Mouse (Mus musculus) neural tube, embryonic 12.5 days (tissue): ENCODE data around the gene Irf2. TPM values are rescaled to one million over a fixed set of nuclear protein-coding genes. Genes with fewer than 3 reads are reported as not detected.

Experiments
- ATAC-seq: fragments of 200-750 bp; cut with Nextera tagmentation; 2 replicates; pipeline ENCODE4 v1.8.0; 2017; ENCODE audit warnings: low read depth, mild to moderate bottlenecking, moderate TSS enrichment, moderate library complexity; ENCODE audit not compliant: low FRiP score
- H3K27ac ChIP-seq: fragments of 300-500 bp; sonication (generic); 2 replicates; pipeline ENCODE4 v1.5.1; 2016
- H3K27me3 ChIP-seq: fragments of 300-500 bp; sonication (generic); replicated peaks from 2 replicates; pipeline ENCODE4 v1.6.1; 2016; ENCODE audit warnings: mild to moderate bottlenecking
- H3K36me3 ChIP-seq: fragments of 300-500 bp; sonication (generic); 2 replicates; pipeline ENCODE4 v1.6.1; 2016; ENCODE audit warnings: mild to moderate bottlenecking
- H3K4me1 ChIP-seq: fragments of 300-500 bp; sonication (generic); 2 replicates; pipeline ENCODE4 v1.6.1; 2016
- H3K4me2 ChIP-seq: fragments of 300-500 bp; sonication (generic); replicated peaks from 2 replicates; pipeline ENCODE4 v1.6.1; 2016; ENCODE audit warnings: mild to moderate bottlenecking
- H3K4me3 ChIP-seq: fragments of 300-500 bp; sonication (generic); 2 replicates; pipeline ENCODE4 v1.5.1; 2016
- H3K9ac ChIP-seq: fragments of 300-500 bp; sonication (generic); 2 replicates; pipeline ENCODE4 v1.6.1; 2016; ENCODE audit warnings: mild to moderate bottlenecking
- H3K9me3 ChIP-seq: fragments of 300-500 bp; sonication (generic); 2 replicates; pipeline ENCODE4 v1.6.1; 2016; ENCODE audit warnings: mild to moderate bottlenecking
- WGBS: fragments of 180-500 bp; shearing (Covaris S2); methylation state at CpG from one replicate; pipeline ENCODE4 v1.1.7; 2016; 5-methylcytosine and 5-hydroxymethylcytosine counted together
- polyA plus RNA-seq: library from polyadenylated mRNA; unstranded; fragments of >200 nt; fragmentation: Nextera tagmentation; extraction: Ambion mirVana; gene quantifications from 2 replicates; pipeline ENCODE4 v1.2.1, GENCODE M21; 2016

Gene Irf2
- polyA plus RNA-seq, 1 experiment from 2014 or later, result 11.7 TPM

DNA sequence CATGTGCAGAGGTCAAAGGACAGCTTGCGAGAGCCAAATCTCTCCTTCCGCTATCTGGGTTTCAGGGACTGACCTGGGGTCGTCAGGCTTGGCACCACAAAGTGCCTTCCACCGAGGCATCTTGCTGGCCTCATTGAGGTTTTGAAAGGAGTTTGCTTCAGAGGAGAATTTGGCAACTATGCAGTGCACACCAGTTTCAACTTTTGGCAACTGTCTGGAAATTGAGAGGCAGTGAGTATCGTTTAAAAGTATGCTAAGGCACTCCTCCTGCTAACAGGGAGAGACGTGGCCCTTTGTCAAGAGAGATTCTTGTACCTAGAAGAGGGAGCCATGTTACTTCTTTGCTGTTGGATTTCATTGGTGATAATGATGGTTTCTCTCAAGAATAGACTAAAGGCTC is 21.9 kb downstream of the Irf2 start:
- H3K27ac ChIP-seq, result no peak overlapping the region
- H3K4me1 ChIP-seq, result no peaks in the 10 kb centered on the region; the same call in 1 of the 2 replicates
- H3K36me3 ChIP-seq, result no peaks in the 10 kb centered on the region
- 89% methylated on average over 6 of the region's 6 CpGs for WGBS
- H3K27me3 ChIP-seq, result no peaks in the 10 kb centered on the region
- no peak for ATAC-seq
- H3K9ac ChIP-seq, result no peak overlapping the region
- no peak overlapping the region for H3K4me3 ChIP-seq
- no peak overlapping the region for H3K4me2 ChIP-seq
- H3K9me3 ChIP-seq, result no peaks in the 10 kb centered on the region

DNA sequence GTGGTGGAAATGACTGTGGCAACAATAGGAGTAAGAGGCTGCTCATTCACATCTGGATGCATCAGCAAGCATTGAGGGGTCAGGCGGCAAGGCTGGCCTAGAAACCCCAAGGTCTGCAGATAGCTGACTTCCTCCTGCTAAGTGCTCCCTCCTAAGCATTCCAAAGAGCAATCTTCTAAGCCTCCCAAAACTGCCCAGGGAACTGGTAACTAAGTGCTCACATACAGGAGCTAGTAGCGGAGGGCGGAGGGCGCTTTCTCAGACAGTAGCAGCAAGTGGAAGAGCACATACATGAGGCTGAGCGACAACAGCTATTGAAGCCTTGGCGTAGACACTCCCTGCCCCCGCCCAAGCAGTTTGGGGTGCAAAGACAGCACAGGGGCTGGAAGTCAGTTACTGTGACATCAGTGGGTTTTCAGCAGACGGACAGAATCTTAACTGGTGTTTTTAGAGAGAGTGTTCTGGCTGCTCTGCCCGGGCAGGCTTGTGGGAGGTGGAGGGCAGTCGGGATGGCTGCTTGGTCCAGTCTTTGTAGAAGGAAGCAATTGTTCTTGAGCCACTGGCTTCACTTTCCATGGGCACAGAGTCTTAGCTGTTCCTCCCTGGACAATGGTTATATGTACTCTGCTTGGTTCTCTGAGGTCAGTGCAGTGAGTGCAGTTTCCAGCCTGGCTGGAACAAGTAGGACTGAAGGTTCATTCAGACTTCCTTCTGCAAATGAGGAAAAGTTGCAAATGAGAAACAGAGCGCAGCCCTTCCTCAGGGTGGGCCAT is 30.1 kb downstream of the Irf2 start:
- Histone ChIP-seq H3K4me3 (no peak overlapping the region), H3K27ac (no peak overlapping the region), H3K4me2 (no peak overlapping the region), H3K9me3 (no peaks in the 10 kb centered on the region; the same call in 1 of the 2 replicates), H3K4me1 (peaks cover 21% of the 10 kb centered on the region), H3K9ac (no peak overlapping the region), H3K27me3 (no peaks in the 10 kb centered on the region), H3K36me3 (no peaks in the 10 kb centered on the region; the same call in 1 of the 2 replicates)
- WGBS, result 57% methylated on average over 11 of the region's 11 CpGs
- no peak for ATAC-seq

DNA sequence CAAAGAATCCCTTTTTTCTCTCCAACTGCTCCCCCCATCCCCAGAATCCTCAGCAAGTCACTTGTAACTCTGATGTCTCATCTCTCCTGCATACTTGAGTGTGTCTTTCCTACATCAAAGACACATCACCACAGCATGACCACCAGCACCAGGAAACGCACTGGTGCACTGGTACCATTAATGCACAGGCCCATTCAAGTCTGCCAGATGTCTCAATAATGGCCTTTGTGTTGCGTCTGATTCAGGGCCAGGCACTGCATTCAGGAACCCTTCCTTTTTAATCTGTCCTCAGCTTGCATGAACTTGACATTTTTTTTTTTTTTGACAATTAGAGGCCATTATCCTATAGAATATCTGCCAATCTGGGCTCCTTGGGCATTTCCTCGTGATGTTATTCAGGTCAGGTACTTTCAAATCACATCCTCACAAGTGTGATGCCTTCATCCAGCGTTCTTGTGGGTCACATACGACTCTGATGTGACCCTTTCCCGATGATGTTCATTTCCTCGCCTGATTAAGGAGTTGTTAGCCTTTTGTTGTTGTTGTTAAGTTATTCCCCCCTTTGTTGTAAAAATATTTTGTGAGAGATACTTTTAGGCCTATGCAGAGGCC is 31.5 kb downstream of the Irf2 start:
- peak; percentile 48; the same call in 1 of the 2 replicates for ATAC-seq
- Histone ChIP-seq H3K27me3 (no peaks in the 10 kb centered on the region), H3K4me2 (no peak overlapping the region), H3K9ac (no peak overlapping the region), H3K36me3 (no peaks in the 10 kb centered on the region; the same call in 1 of the 2 replicates), H3K9me3 (no peaks in the 10 kb centered on the region; the same call in 1 of the 2 replicates), H3K27ac (no peak overlapping the region), H3K4me1 (peaks cover 21% of the 10 kb centered on the region), H3K4me3 (no peak overlapping the region)
- 38% methylated on average over 7 of the region's 7 CpGs for WGBS

DNA sequence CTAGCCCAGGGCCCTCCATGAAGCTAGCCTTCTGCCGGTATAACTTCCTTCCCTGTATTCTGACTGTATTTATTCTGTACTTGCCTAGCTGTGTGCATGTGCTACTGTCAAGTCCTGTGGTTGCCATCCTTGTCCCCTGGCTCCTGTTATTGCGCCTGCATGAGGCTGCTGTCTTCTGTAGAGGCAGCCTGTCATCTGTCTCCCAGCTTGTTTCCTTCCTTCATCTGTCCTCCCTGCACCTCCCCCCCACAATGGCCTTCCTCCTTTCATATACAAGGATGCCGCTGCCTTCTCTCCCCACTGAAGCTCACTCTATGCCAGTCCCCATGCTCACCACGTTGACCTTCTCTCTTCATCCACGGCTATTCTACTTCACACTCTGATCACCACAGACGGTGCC is 33.3 kb downstream of the Irf2 start:
- no peaks in the 10 kb centered on the region for H3K27me3 ChIP-seq
- WGBS, result 91% methylated on average over 6 of the region's 6 CpGs
- no peak for ATAC-seq

DNA sequence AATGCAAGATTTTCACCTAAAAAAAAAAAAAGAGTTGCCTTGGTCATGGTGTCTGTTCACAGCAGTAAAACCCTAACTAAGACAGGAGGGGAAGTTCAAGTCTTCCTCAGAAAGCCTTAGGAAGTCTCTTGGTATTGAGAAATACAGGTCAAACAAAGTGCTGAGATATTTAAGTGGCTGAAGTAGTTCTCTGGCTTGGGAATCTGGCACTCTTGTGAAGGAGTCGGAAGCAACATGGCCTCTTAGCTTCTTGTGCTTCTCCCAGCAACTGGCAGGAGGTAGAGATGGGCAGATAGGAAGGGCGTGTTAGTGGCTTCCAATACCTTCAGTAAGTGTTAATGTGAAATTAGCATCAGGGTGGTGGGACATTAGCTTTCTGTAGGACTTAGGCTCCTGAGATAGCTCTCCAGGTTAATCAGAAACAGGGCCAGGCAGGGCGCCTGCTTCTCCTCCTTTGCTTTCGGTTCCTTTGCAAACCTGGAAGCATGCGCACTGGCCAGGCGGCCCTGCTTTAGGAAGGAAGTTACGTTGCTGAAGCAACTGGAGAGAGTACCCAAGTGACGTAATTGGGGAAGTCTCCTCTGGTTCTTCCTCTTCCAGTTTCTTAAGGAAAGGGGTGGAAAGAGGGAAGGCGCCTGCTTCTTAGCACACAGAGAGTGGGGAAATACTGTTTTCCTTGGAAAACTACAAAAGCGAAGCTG is 38.4 kb downstream of the Irf2 start:
- WGBS, result 93% methylated on average over 10 of the region's 10 CpGs
- H3K9me3 ChIP-seq, result no peaks in the 10 kb centered on the region; the same call in 1 of the 2 replicates
- no peak overlapping the region for H3K9ac ChIP-seq
- no peak overlapping the region for H3K4me2 ChIP-seq
- no peak for ATAC-seq
- H3K4me1 ChIP-seq, result no peaks in the 10 kb centered on the region
- H3K4me3 ChIP-seq, result no peak overlapping the region
- H3K27ac ChIP-seq, result no peak overlapping the region
- no peaks in the 10 kb centered on the region; the same call in 1 of the 2 replicates for H3K36me3 ChIP-seq
- H3K27me3 ChIP-seq, result no peaks in the 10 kb centered on the region

More for the DNA sequence above, 33.3 kb downstream of the Irf2 start:
- peaks cover 21% of the 10 kb centered on the region for H3K4me1 ChIP-seq
- H3K36me3 ChIP-seq, result no peaks in the 10 kb centered on the region; the same call in 1 of the 2 replicates
- H3K4me3 ChIP-seq, result no peak overlapping the region
- no peaks in the 10 kb centered on the region; the same call in 1 of the 2 replicates for H3K9me3 ChIP-seq
- H3K27ac ChIP-seq, result no peak overlapping the region
- no peak overlapping the region for H3K9ac ChIP-seq
- H3K4me2 ChIP-seq, result no peak overlapping the region

DNA sequence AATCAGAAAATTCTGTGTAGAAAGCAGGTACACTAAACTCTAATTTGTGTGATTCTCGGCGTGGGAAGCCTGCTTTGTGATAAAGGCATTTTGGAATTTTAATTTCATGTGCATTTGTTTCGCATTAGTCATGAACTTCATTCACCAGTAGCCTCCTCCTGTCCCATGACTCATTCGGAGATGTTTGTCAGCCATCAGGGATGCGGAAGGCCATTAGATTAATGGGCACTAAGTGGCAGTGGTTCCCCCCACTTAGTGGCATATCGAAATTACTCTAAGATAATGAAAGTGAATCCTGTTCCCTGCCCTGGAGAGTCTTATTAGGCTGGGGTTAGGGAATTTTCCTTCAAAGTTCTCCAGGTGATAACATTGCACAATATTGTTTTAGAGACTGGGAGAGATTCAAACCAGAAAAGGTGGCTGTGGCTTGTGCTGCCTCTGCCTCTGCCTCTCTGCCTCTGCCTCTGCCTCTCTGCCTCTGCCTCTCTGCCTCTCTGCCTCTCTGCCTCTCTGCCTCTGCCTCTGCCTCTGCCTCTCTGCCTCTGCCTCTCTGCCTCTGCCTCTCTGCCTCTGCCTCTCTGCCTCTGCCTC is 41.6 kb downstream of the Irf2 start:
- H3K4me1 ChIP-seq, result no peaks in the 10 kb centered on the region
- no peaks in the 10 kb centered on the region for H3K9me3 ChIP-seq
- no peaks in the 10 kb centered on the region for H3K36me3 ChIP-seq
- H3K27me3 ChIP-seq, result no peaks in the 10 kb centered on the region
- H3K4me2 ChIP-seq, result no peak overlapping the region
- no peak overlapping the region for H3K27ac ChIP-seq
- 78% methylated on average over 6 of the region's 6 CpGs for WGBS
- H3K4me3 ChIP-seq, result no peak overlapping the region
- ATAC-seq, result no peak
- H3K9ac ChIP-seq, result no peak overlapping the region

DNA sequence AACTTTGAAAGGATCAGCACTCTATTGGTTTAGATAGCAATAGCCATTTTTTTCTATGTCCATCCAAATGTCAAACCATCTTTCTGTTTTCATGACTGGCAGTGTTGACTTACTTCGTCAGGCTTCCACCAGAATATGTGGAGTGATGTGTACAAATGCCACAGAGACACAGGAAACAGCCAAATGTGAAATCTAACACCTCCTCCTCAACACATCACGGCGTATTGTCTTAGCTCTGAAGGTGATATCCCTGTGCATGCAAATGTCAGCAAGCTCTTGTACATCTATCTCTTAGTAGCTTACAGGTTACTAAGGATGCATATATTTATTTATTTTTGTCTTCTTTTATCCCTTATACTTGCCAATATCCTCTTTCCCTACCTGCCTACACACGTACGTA is 42.7 kb downstream of the Irf2 start:
- Histone ChIP-seq H3K9me3 (no peaks in the 10 kb centered on the region), H3K27ac (no peak overlapping the region), H3K27me3 (no peaks in the 10 kb centered on the region), H3K36me3 (no peaks in the 10 kb centered on the region), H3K9ac (no peak overlapping the region), H3K4me1 (no peaks in the 10 kb centered on the region), H3K4me3 (no peak overlapping the region), H3K4me2 (no peak overlapping the region)
- ATAC-seq, result no peak
- WGBS, result 89% methylated on average over 5 of the region's 5 CpGs

DNA sequence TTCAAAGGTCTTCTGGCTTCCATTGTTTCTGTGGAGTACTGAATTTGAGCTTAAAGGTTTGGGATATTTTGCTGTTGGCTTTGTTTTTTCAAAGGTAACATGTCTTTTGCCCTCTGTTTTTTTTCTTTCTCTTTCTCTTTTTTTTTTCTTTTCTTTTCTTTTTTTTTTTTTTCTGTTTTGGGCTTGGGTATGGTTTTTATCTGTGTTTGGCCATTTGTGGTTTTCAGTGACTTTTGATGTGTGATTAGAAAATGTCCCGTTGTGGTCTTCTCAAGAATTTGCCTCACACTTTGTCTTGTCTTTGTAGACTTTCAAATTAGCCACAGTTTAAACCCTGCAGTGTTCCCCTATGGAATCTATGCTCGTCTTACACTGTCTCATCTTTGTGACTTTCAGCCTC is 45.5 kb downstream of the Irf2 start:
- H3K9ac ChIP-seq, result no peak overlapping the region
- H3K4me3 ChIP-seq, result no peak overlapping the region
- 61% methylated on average over 2 of the region's 2 CpGs for WGBS
- no peaks in the 10 kb centered on the region for H3K4me1 ChIP-seq
- no peaks in the 10 kb centered on the region for H3K27me3 ChIP-seq
- H3K9me3 ChIP-seq, result no peaks in the 10 kb centered on the region
- ATAC-seq, result no peak
- H3K36me3 ChIP-seq, result no peaks in the 10 kb centered on the region
- no peak overlapping the region for H3K4me2 ChIP-seq
- H3K27ac ChIP-seq, result no peak overlapping the region

DNA sequence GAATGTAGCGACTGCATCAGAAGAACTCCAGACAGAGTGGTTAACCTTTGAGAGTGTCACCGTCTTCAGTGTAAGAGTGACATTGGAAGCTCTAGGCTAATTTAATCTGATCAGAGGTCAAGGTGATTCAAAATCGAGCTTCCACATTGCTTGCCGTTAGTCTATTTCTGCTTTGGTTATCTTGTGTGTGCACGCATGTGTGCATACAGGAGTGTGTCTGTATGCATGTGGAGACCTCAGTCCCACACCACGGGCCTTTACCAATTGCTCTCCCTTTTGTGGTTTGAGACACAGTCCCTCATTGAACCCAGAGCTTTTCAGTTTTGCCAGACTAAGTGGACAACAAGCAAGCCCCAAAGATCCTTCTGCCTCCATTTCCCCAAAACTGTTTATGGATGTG is 46.4 kb downstream of the Irf2 start:
- 91% methylated on average over 6 of the region's 6 CpGs for WGBS
- no peaks in the 10 kb centered on the region for H3K27me3 ChIP-seq
- H3K4me3 ChIP-seq, result no peak overlapping the region
- no peaks in the 10 kb centered on the region for H3K36me3 ChIP-seq
- no peaks in the 10 kb centered on the region for H3K4me1 ChIP-seq
- no peak overlapping the region for H3K27ac ChIP-seq
- no peak overlapping the region for H3K9ac ChIP-seq
- H3K4me2 ChIP-seq, result no peak overlapping the region
- no peaks in the 10 kb centered on the region for H3K9me3 ChIP-seq
- ATAC-seq, result no peak

DNA sequence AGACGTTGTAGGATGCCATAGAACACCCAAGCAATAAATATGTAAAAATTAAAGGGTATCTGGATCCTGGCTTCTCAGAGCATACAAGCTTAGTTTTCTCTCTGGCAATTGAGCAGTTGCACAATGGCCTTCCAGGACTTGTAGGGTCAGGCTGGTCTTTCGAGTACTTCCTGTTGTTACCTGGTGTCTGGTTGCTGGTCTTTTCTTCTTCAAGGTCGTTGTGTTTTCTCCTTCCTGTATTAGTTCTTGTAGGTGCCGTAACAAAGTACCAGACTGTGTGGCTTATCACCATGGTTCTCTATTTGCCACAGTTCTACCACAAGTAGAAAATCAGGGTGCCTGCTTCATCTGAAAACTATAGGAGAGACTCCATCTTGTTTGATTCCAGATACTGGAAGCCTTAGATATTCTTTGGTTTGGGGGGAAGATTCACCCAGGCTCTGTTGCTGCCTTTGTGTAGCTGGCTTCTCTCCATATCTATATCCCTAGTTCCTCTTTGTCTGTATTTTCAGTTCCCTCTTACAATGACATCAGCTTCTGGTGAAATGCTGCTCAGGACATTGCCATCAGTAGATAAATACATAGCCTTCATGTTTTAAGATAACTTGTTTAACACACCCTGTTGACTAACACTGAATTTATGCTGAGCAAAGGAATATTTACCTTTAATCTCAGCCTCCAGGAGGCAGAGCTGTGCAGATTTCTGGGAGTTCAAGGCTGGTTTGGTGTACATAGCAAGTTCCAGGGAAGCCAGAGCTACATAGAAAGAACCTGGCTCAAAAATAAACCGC is 49.8 kb downstream of the Irf2 start:
- Histone ChIP-seq H3K4me1 (no peaks in the 10 kb centered on the region), H3K9ac (no peak overlapping the region), H3K4me2 (no peak overlapping the region), H3K27me3 (no peaks in the 10 kb centered on the region), H3K9me3 (no peaks in the 10 kb centered on the region), H3K36me3 (no peaks in the 10 kb centered on the region), H3K4me3 (no peak overlapping the region), H3K27ac (no peak overlapping the region)
- no peak for ATAC-seq
- 90% methylated on average over 5 of the region's 5 CpGs for WGBS

DNA sequence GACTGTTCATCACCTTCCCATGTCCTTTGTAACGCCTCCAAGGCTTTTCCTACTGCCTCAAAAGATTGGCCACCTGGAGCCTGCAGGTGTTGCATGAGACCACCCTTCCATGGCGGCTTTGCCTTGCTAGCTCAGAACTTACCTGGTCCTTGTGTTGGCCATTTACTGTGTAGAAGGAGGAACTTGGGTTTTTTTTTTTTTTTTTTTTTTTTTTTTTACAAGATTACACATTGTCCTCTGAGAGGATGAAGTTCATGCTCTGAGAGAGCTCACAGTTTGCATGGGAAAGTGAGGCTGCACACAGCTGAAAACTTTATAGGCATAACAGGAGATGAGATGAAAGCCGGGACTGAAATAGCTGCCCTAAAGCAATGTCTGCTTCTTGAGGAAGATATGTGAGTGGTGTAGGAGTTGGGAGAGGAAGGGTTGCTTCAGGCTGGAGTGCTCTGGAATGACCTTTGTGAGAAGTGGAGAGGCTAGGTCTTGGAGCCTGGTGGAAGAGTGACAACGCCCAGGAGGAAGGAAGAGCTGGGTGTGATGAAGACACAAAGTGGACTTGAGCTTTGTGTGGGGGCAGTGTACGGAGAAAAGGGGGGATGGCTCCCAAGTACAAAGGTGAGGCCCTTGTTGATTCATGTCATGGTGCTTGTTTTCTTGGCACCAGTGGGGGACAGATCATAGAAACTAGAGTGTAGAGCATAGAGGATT is 52.3 kb downstream of the Irf2 start:
- 87% methylated on average over 5 of the region's 5 CpGs for WGBS
- Histone ChIP-seq H3K4me3 (no peak overlapping the region), H3K27ac (no peak overlapping the region), H3K36me3 (no peaks in the 10 kb centered on the region), H3K4me1 (no peaks in the 10 kb centered on the region), H3K4me2 (no peak overlapping the region), H3K9ac (no peak overlapping the region), H3K27me3 (no peaks in the 10 kb centered on the region), H3K9me3 (no peaks in the 10 kb centered on the region)
- ATAC-seq, result no peak
